Mouse (Mus musculus): Measurements from ENCODE around the gene Gpr158.
"Not testable (repeated sequence)": the region's sequence is repeated elsewhere in the genome, so short reads cannot be mapped to it uniquely, and the experiment has no call there.

Gpr158 gene

GRCm38 (mm10) chr2:21367345-21368111, at the start of gene Gpr158:
Gene Gpr158 (plus strand): TSS chr2:21367542.
- peak; percentile 94 for DNase-seq (ENCODE audit: low spot score)

- DNase-seq (ENCODE audit: low spot score), result no peak
Measured at GRCm38 (mm10) chr2:21343821-21344220, 23.5 kb upstream of the Gpr158 start.

DNA sequence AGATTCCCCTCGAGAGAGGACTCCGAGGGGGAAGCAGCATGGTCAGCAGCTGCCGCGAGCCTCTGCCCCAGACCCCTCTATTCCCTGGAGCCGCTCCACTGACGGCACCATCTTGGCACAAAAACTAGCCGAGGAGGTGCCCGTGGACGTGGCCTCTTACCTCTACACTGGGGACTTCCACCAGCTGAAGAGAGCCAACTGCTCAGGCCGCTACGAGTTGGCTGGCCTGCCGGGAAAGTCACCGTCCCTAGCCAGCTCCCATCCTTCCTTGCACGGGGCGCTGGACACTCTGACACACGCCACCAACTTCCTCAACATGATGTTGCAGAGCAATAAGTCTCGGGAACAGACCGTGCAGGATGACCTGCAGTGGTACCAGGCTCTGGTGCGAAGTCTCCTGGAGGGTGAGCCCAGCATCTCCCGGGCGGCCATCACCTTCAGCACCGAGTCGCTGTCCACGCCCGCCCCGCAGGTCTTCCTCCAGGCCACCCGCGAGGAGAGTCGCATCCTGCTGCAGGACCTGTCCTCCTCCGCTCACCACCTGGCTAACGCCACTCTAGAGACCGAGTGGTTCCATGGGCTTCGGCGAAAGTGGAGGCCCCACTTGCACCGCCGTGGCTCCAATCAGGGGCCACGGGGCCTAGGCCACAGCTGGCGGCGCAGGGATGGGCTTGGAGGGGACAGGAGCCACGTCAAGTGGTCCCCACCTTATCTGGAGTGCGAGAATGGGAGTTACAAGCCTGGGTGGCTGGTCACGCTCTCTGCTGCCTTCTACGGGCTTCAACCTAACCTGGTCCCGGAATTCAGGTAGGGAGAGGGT, 1.2 kb downstream of the Gpr158 start:
- DNase-seq (ENCODE audit: low spot score), result peak; percentile 49

- no peak for DNase-seq (ENCODE audit: low spot score)
Measured at GRCm38 (mm10) chr2:21369171-21369485, 1.8 kb downstream of the Gpr158 start.

- no peak for DNase-seq (ENCODE audit: low spot score)
Measured at GRCm38 (mm10) chr2:21369556-21369955, 2.2 kb downstream of the Gpr158 start.

DNA sequence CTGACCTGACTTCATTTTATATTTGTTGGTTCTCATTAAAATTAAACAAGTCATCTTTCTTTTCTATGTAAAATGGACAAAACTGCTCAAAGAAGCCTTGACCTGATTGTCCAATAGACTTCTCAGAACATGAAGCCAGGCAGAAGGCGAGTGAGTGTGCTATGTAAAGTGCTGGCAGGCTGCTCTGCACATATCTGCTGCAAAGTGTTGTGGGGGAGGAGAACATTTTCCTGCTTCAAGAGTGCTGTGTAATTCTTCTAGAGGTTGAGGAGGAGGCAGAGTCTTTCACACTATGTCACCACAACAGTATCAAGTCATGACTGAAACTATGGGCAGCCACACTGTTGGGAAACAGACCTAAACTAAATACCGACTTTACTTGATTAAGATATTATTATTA, 12.2 kb downstream of the Gpr158 start:
- DNase-seq (ENCODE audit: low spot score), result no peak

DNA sequence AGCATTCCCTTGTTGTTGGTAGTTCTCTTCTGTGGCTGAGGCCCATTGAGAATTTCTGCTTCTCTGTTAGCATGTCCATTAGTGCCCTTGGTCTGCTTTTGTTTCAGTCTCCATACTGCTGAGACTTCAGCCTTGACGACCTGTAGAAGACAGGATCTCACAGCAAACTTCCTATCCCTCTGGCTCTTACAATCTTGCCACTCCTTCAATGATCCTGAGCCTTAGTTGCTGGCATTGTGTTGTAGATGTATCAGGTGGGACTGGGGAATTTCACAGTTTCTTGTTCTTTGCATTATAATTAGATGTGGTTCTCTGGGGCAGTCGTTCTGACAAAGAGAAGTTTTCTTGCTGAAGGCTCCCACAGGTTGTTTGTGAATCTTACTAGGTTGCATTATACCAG, 25.4 kb downstream of the Gpr158 start:
- no peak for DNase-seq (ENCODE audit: low spot score)

DNA sequence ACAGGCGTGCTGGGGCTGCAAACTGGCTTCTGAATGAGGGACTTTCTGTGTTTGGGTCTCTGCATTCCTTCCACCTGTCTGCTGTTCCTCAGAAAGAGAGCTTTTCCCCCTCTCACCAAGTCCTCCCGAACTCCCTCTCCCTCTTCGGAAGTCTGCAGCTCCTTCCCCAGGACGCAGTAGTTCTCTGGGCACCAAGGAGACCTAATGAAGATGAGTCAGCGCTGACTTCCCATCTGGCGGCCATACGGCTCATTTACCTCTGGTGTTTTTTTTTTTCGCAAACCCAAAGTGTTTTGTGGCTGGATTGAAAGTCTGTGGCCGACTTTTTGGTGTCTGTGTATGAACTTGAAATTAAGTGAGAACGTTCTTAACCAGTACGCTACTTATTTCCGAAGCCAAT, 30.0 kb downstream of the Gpr158 start:
- DNase-seq (ENCODE audit: low spot score), result no peak

GRCm38 (mm10) chr2:21399657-21400056, 32.3 kb downstream of the Gpr158 start:
- no peak for DNase-seq (ENCODE audit: low spot score)

- DNase-seq (ENCODE audit: low spot score), result no peak
Measured at GRCm38 (mm10) chr2:21405617-21406016, 38.3 kb downstream of the Gpr158 start.

GRCm38 (mm10) chr2:21407443-21407985, 40.2 kb downstream of the Gpr158 start:
- no peak for DNase-seq (ENCODE audit: low spot score)

- DNase-seq (ENCODE audit: low spot score), result no peak
Measured at GRCm38 (mm10) chr2:21408821-21409220, 41.5 kb downstream of the Gpr158 start.

GRCm38 (mm10) chr2:21430288-21430687, 62.9 kb downstream of the Gpr158 start:
- no peak for DNase-seq (ENCODE audit: low spot score)

GRCm38 (mm10) chr2:21431182-21431581, 63.8 kb downstream of the Gpr158 start:
- DNase-seq (ENCODE audit: low spot score), result no peak

DNA sequence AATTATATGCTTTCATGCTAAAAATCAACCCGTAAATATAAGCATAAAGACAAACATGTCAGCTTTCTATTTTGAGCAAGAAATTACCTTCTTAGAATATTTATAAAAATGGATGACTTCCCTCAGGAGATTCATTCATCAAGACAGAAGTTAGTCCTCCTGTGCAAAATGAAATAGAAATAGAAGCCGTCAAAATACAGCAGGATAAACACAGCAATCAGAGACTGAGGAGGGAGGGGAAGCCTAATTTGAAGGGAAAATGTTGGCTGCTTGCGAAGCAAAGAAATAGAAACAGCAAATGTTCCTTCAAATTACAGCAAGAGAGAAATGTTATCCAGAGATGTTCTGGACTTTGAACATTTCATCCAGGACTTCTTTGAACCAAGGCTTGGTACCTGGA, 72.3 kb downstream of the Gpr158 start:
- DNase-seq (ENCODE audit: low spot score), result no peak

GRCm38 (mm10) chr2:21460606-21461005, 93.3 kb downstream of the Gpr158 start:
- DNase-seq (ENCODE audit: low spot score), result not testable (repeated sequence)

- no peak for DNase-seq (ENCODE audit: low spot score)
Measured at GRCm38 (mm10) chr2:21474957-21475356, 107.6 kb downstream of the Gpr158 start.

DNA sequence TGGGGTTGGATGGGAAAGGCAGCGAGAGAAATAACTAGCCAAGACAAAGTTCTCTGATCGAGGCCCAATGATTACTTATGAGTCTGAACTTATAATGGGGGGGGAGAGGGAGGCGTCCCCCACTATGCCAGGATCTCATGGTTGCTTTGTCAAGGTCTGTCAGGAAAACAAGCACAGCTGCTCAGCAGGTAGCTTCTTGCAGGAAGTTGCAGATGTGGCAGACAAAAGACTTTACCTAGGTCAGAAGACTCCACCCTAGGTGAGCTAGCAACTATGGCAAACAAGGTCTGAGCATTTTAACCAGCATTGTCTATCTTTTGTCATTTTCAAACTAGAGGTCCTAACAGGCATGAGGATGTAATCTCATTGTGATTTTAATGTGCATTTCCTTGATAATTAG, 129.5 kb downstream of the Gpr158 start:
- DNase-seq (ENCODE audit: low spot score), result no peak

GRCm38 (mm10) chr2:21497965-21498364, 130.6 kb downstream of the Gpr158 start:
- no peak for DNase-seq (ENCODE audit: low spot score)

GRCm38 (mm10) chr2:21499399-21499798, 132.1 kb downstream of the Gpr158 start:
- no peak for DNase-seq (ENCODE audit: low spot score)

DNA sequence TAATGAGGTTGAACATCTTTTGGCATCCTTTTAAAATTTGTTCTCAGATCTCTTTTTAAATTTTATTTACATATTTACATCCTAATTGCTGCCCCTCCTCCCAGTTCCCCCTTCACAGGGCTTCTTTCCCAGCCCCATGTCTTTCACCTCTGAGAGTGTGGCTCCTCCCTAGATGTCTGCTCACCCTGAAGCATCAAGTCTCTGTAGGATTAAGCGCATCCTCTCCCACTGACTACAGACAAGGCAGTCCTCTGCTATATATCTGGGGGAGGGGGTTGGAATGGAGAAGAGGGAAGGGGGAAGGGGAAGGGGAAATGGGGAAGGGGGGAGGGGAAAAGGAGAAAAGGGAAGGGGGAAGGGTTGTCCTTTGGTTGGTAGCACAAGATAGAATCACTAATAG, 140.1 kb downstream of the Gpr158 start:
- DNase-seq (ENCODE audit: low spot score), result no peak

DNA sequence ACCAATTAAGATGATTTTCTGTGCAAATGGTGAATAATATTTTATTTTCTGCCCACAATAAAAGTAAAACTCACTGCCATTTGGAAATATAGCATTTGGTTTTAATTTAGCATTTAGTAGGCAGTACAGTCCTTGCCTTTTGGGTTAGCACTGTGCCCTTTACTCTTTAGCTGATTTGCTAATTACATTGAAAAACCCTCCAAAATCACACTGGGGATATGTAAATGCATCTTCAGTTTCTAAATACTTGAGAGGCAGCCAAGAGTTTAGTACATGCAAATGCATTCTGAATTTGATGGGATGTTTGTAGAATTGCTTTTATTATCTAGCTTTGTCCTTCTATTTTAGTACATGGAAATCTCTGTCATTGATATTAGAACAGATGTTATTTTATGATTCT, 163.4 kb downstream of the Gpr158 start:
- DNase-seq (ENCODE audit: low spot score), result no peak

DNA sequence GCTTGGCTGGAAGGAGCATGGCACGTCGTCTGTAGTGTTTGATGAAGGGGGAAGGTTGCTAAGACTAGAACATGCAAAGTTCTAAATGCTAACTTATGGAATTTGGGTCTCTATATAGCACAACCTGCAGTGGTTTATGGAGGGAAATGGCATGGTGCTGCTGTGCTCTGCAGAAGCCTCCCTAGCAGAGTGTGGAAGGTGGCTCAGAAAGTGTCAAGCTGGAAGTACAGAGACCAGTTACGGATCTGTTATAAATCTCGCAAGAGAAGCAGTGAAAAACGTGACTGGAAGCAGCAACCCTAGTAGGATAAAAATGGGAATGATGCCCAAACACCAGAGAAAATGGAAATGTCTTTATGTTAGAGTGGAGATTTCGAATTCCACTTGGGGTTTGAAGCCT, 251.8 kb downstream of the Gpr158 start:
- no peak for DNase-seq (ENCODE audit: low spot score)
